Mouse (Mus musculus) heart, adult 2 months (tissue): ENCODE measurements around the gene Gng5. TPM values are rescaled to one million over a fixed set of nuclear protein-coding genes. Genes with fewer than 3 reads are reported as not detected.

Experiments used
- DNase-seq, 2 experiments: peaks; one replicate each; pipeline ENCODE4 v3.0.0; 2021
- H3K27ac ChIP-seq: fragments of 200-600 bp; 2 replicates; pipeline ENCODE4 v1.8.1; 2022
- H3K27me3 ChIP-seq: fragments of 200-500 bp; 2 replicates; pipeline ENCODE4 v1.6.1; 2012; ENCODE audit warnings: mild to moderate bottlenecking, low read length, inconsistent platforms, mixed read lengths; ENCODE audit not compliant: control insufficient read depth, insufficient read depth
- H3K36me3 ChIP-seq: fragments of 200-500 bp; 2 replicates; pipeline ENCODE4 v1.6.1; 2012; ENCODE audit warnings: low read length, inconsistent platforms; ENCODE audit not compliant: control insufficient read depth, insufficient read depth
- H3K4me1 ChIP-seq: fragments of 200-500 bp; 2 replicates; pipeline ENCODE4 v1.6.1; 2011; ENCODE audit warnings: low read length; ENCODE audit not compliant: control insufficient read depth, insufficient read depth
- H3K4me3 ChIP-seq: fragments of 200-600 bp; 2 replicates; pipeline ENCODE4 v1.8.1; 2022
- H3K79me2 ChIP-seq: fragments of 200-500 bp; replicated peaks from 2 replicates; pipeline ENCODE4 v1.6.1; 2012; ENCODE audit warnings: mild to moderate bottlenecking, inconsistent platforms, low read length, moderate library complexity, mixed read lengths; ENCODE audit not compliant: control insufficient read depth, insufficient read depth
- H3K9ac ChIP-seq: fragments of 200-500 bp; 2 replicates; pipeline ENCODE4 v1.6.1; 2012; ENCODE audit warnings: low read depth, mild to moderate bottlenecking, control low read depth, inconsistent platforms, low read length, mixed read lengths
- CTCF ChIP-seq: fragments of 200-600 bp; IDR thresholded peaks from 2 replicates; pipeline ENCODE4 v1.8.1; 2022; ENCODE audit warnings: antibody characterized with exemption, mild to moderate bottlenecking, moderate library complexity
- EP300 ChIP-seq: fragments of 200-500 bp; IDR thresholded peaks from 2 replicates; pipeline ENCODE4 v1.6.1; 2011; ENCODE audit warnings: low read depth, low read length, control low read depth; ENCODE audit not compliant: insufficient read depth
- POLR2A ChIP-seq: fragments of 200-500 bp; IDR thresholded peaks from 2 replicates; pipeline ENCODE4 v1.6.1; 2011; ENCODE audit warnings: mild to moderate bottlenecking, low read depth, low read length, control low read depth; ENCODE audit not compliant: insufficient read depth
- WGBS: fragments of 180-500 bp; shearing (Covaris S2); methylation state at CpG from one replicate; pipeline ENCODE4 v1.1.7; 2018; 5-methylcytosine and 5-hydroxymethylcytosine counted together
- intact Hi-C: fragments of 180-260 bp; cut with DNase I; formaldehyde crosslinking; loops from one replicate; pipeline ENCODE4 v1.15.1; 2025
- polyA plus RNA-seq: library from polyadenylated mRNA; depleted of rRNA; stranded (reverse); fragments of >200 nt; gene quantifications from 2 replicates; pipeline ENCODE4 v1.2.3, GENCODE M21; 2012
- total RNA-seq, 2 experiments: library from RNA; stranded (reverse); gene quantifications; 2 replicates each; pipeline ENCODE4 v1.2.3; 2021

Gene Gng5
- total and polyA plus RNA-seq, 3 experiments, result 216 to 445 (median 264) TPM

DNA sequence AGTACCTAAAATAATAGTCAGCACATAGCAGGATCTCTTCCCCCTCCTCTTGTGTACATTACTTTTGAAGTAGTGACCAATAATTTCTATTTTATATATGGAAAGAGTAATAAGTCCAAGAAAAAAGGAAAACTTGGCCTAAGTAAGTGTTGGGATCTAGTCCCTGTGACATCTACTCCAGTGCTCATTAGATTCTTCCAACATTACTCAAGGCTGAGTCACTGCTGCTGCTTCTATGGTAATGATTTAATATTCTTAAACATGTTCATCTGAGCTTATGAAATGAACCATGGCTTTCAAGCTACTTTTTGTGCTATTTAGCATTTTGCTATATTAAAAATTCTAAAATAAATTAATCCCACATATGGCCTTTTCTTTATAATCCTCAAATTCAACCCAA, 25.9 kb upstream of the Gng5 start:
- Histone ChIP-seq H3K4me1 (no peaks in the 10 kb centered on the region), H3K9ac (no peak overlapping the region), H3K4me3 (no peak overlapping the region), H3K36me3 (no peaks in the 10 kb centered on the region), H3K27ac (no peak overlapping the region), H3K27me3 (no peaks in the 10 kb centered on the region), H3K79me2 (no peaks in the 10 kb centered on the region)
- TF ChIP-seq EP300 (no peak), POLR2A (no peak), CTCF (no peak)
- intact Hi-C loops, result no loop called here
- no peak for DNase-seq

- no peak for DNase-seq
- Histone ChIP-seq H3K9ac (no peak overlapping the region), H3K79me2 (no peaks in the 10 kb centered on the region), H3K36me3 (no peaks in the 10 kb centered on the region), H3K27me3 (no peaks in the 10 kb centered on the region), H3K27ac (no peak overlapping the region), H3K4me1 (no peaks in the 10 kb centered on the region), H3K4me3 (no peak overlapping the region)
- TF ChIP-seq EP300 (no peak), CTCF (no peak), POLR2A (no peak)
- WGBS, result 91% methylated on average over 3 of the region's 3 CpGs
- intact Hi-C loops, result no loop called here
Measured at GRCm38 (mm10) chr3:146474428-146474827, 25.2 kb upstream of the Gng5 start.

GRCm38 (mm10) chr3:146482044-146482443, 17.6 kb upstream of the Gng5 start:
- TF ChIP-seq POLR2A, result no peak
- peak; percentile 64 for TF ChIP-seq CTCF
- intact Hi-C loops, result loop anchor here (1.0 kb wide), 1 partner anchor 138 kb away; no protein-coding TSS in a partner anchor
- no peaks in the 10 kb centered on the region for H3K4me1 ChIP-seq
- no peak overlapping the region for H3K27ac ChIP-seq
- DNase-seq, result no peak
- no peaks in the 10 kb centered on the region for H3K27me3 ChIP-seq
- WGBS, result 63% methylated on average over 2 of the region's 2 CpGs
- no peaks in the 10 kb centered on the region for H3K79me2 ChIP-seq
- H3K4me3 ChIP-seq, result no peak overlapping the region
- H3K36me3 ChIP-seq, result no peaks in the 10 kb centered on the region
- H3K9ac ChIP-seq, result no peak overlapping the region

- Histone ChIP-seq H3K9ac (no peak overlapping the region), H3K79me2 (no peaks in the 10 kb centered on the region), H3K27ac (no peak overlapping the region), H3K27me3 (no peaks in the 10 kb centered on the region), H3K4me3 (no peak overlapping the region), H3K36me3 (no peaks in the 10 kb centered on the region), H3K4me1 (no peaks in the 10 kb centered on the region)
- intact Hi-C loops, result no loop called here
- WGBS, result 87% methylated on average over 4 of the region's 4 CpGs
- TF ChIP-seq POLR2A, result no peak
- TF ChIP-seq CTCF, result no peak
- no peak for TF ChIP-seq EP300
- no peak for DNase-seq
Measured at GRCm38 (mm10) chr3:146486464-146486863, 13.1 kb upstream of the Gng5 start.

GRCm38 (mm10) chr3:146494941-146495340, 4.7 kb upstream of the Gng5 start:
- intact Hi-C loops, result loop anchor here (5.0 kb wide), 1 partner anchor 148 kb away; no protein-coding TSS in a partner anchor
- H3K9ac ChIP-seq, result no peak overlapping the region
- no peak overlapping the region for H3K4me3 ChIP-seq
- no peaks in the 10 kb centered on the region for H3K79me2 ChIP-seq
- DNase-seq, result no peak
- WGBS, result 93% methylated on average over 8 of the region's 8 CpGs
- H3K4me1 ChIP-seq, result peaks cover 2% of the 10 kb centered on the region
- no peaks in the 10 kb centered on the region for H3K27me3 ChIP-seq
- no peaks in the 10 kb centered on the region for H3K36me3 ChIP-seq
- no peak overlapping the region for H3K27ac ChIP-seq
- TF ChIP-seq CTCF, result no peak
- no peak for TF ChIP-seq POLR2A
- TF ChIP-seq EP300, result no peak

- no peak for TF ChIP-seq POLR2A
- TF ChIP-seq EP300, result no peak
- TF ChIP-seq CTCF, result no peak
- H3K9ac ChIP-seq, result peak overlapping the region; percentile 99
- peaks cover 28% of the 10 kb centered on the region for H3K36me3 ChIP-seq
- intact Hi-C loops, result loop anchor here (1.0 to 5.0 kb wide), 2 partner anchors 49 to 152 kb away; no protein-coding TSS in a partner anchor
- peak overlapping the region; percentile 92 for H3K4me3 ChIP-seq
- H3K4me1 ChIP-seq, result peaks cover 14% of the 10 kb centered on the region
- peaks cover 7% of the 10 kb centered on the region for H3K79me2 ChIP-seq
- WGBS, result 1% methylated on average over 13 of the region's 13 CpGs
- no peaks in the 10 kb centered on the region for H3K27me3 ChIP-seq
- DNase-seq, result no peak
- peak overlapping the region; percentile 98 for H3K27ac ChIP-seq
Measured at GRCm38 (mm10) chr3:146498989-146499388, 618 bp upstream of the Gng5 start.
